Mouse (Mus musculus) E14TG2a.4 (cell line): ENCODE measurements at regions not wholly inside any gene's neighbourhood (a gene's known extent, or its start where the extent isn't known, plus 50 kb on each side); places are given as distances from the start of the nearest gene placed in this dataset.

ENCODE experiments used
- CTCF ChIP-seq: conservative IDR thresholded peaks from 2 replicates; pipeline ENCODE4 v1.5.1; 2014; ENCODE audit warnings: low read length
- NANOG ChIP-seq: IDR thresholded peaks from 2 replicates; pipeline ENCODE4 v1.6.1; 2014; ENCODE audit warnings: borderline replicate concordance, low read length, mixed read lengths
- POU5F1 ChIP-seq: IDR thresholded peaks from 2 replicates; pipeline ENCODE4 v1.6.1; 2014; ENCODE audit warnings: low read length, borderline replicate concordance

GRCm38 (mm10) chr4:142688241-142688640 is 449.0 kb upstream of the Kazn start:
- no peak for TF ChIP-seq CTCF
- no peak for TF ChIP-seq NANOG
- TF ChIP-seq POU5F1, result no peak
